Mouse (Mus musculus) heart, embryonic 11.5 days (tissue): ENCODE data around the gene Atp8a1. TPM values are rescaled to one million over a fixed set of nuclear protein-coding genes. Genes with fewer than 3 reads are reported as not detected.

Experiments
- ATAC-seq: fragments of 200-750 bp; cut with Nextera tagmentation; replicated peaks from 2 replicates; pipeline ENCODE4 v1.8.0; 2017; ENCODE audit warnings: moderate library complexity; ENCODE audit not compliant: insufficient number of reproducible peaks, low FRiP score, low TSS enrichment
- H3K27ac ChIP-seq: fragments of 300-500 bp; sonication (generic); 2 replicates; pipeline ENCODE4 v1.5.1; 2014; ENCODE audit warnings: mild to moderate bottlenecking, low read depth, low read length
- H3K27me3 ChIP-seq: fragments of 300-500 bp; sonication (generic); 2 replicates; pipeline ENCODE4 v1.6.1; 2014; ENCODE audit warnings: mild to moderate bottlenecking, low read length, mixed read lengths; ENCODE audit not compliant: control insufficient read depth, insufficient read depth
- H3K36me3 ChIP-seq: fragments of 300-500 bp; sonication (generic); 2 replicates; pipeline ENCODE4 v1.6.1; 2014; ENCODE audit warnings: mild to moderate bottlenecking, low read length, moderate library complexity, mixed read lengths; ENCODE audit not compliant: control insufficient read depth, insufficient read depth
- H3K4me1 ChIP-seq: fragments of 300-500 bp; sonication (generic); 2 replicates; pipeline ENCODE4 v1.6.1; 2014; ENCODE audit warnings: low read length; ENCODE audit not compliant: control insufficient read depth, insufficient read depth
- H3K4me2 ChIP-seq: fragments of 300-500 bp; sonication (generic); 2 replicates; pipeline ENCODE4 v1.6.1; 2014; ENCODE audit warnings: mild to moderate bottlenecking, moderate library complexity
- H3K4me3 ChIP-seq: fragments of 300-500 bp; sonication (generic); 2 replicates; pipeline ENCODE4 v1.5.1; 2014; ENCODE audit warnings: low read depth, low read length
- H3K9ac ChIP-seq: fragments of 300-500 bp; sonication (generic); 2 replicates; pipeline ENCODE4 v1.6.1; 2014; ENCODE audit warnings: mild to moderate bottlenecking, low read depth, low read length, moderate library complexity
- H3K9me3 ChIP-seq: fragments of 300-500 bp; sonication (generic); replicated peaks from 2 replicates; pipeline ENCODE4 v1.6.1; 2016; ENCODE audit warnings: low read length; ENCODE audit not compliant: control insufficient read depth
- WGBS: fragments of 180-500 bp; shearing (Covaris S2); extraction: QIAGEN DNeasy Blood & Tissue Kit; methylation state at CpG from one replicate; pipeline ENCODE4 v1.1.7; 2014; ENCODE audit not compliant: insufficient replicate concordance; 5-methylcytosine and 5-hydroxymethylcytosine counted together
- polyA plus RNA-seq: library from polyadenylated mRNA; unstranded; fragments of >200 nt; fragmentation: Nextera tagmentation; extraction: Ambion mirVana; gene quantifications from 2 replicates; pipeline ENCODE4 v1.2.1, GENCODE M21; 2014

Atp8a1 gene
- polyA plus RNA-seq, 1 experiment from 2014 or later: 25.1 TPM

GRCm38 (mm10) chr5:67662715-67663114 lies 184.5 kb downstream of the Atp8a1 start:
- Histone ChIP-seq H3K4me1 (no peaks in the 10 kb centered on the region), H3K9ac (no peak overlapping the region), H3K36me3 (no peaks in the 10 kb centered on the region), H3K4me3 (no peak overlapping the region), H3K27ac (no peak overlapping the region), H3K9me3 (no peaks in the 10 kb centered on the region), H3K4me2 (no peak overlapping the region), H3K27me3 (no peaks in the 10 kb centered on the region)
- ATAC-seq: no peak
- WGBS: 73% methylated on average over 6 of the region's 6 CpGs

- Histone ChIP-seq H3K9ac (no peak overlapping the region), H3K27ac (no peak overlapping the region), H3K9me3 (no peaks in the 10 kb centered on the region), H3K4me1 (no peaks in the 10 kb centered on the region; the same call in 1 of the 2 replicates), H3K36me3 (no peaks in the 10 kb centered on the region), H3K4me3 (no peak overlapping the region), H3K27me3 (no peaks in the 10 kb centered on the region), H3K4me2 (no peak overlapping the region)
- 88% methylated on average over 9 of the region's 9 CpGs for WGBS
- no peak for ATAC-seq
These were observed 187.4 kb downstream of the Atp8a1 start for GRCm38 (mm10) chr5:67659864-67660263.

GRCm38 (mm10) chr5:67656821-67657259 lies 190.4 kb downstream of the Atp8a1 start:
- no peak overlapping the region for H3K4me3 ChIP-seq

GRCm38 (mm10) chr5:67655696-67656519 lies 191.3 kb downstream of the Atp8a1 start:
- Histone ChIP-seq H3K9ac (no peak overlapping the region), H3K4me2 (no peak overlapping the region), H3K36me3 (no peaks in the 10 kb centered on the region), H3K4me1 (no peaks in the 10 kb centered on the region; the same call in 1 of the 2 replicates), H3K9me3 (no peaks in the 10 kb centered on the region), H3K27ac (no peak overlapping the region), H3K27me3 (no peaks in the 10 kb centered on the region), H3K4me3 (no peak overlapping the region)
- WGBS: 72% methylated on average over 14 of the region's 14 CpGs
- no peak for ATAC-seq

More at GRCm38 (mm10) chr5:67656821-67657259, 190.4 kb downstream of the Atp8a1 start:
- no peaks in the 10 kb centered on the region for H3K9me3 ChIP-seq
- H3K27ac ChIP-seq: no peak overlapping the region
- no peaks in the 10 kb centered on the region for H3K27me3 ChIP-seq
- H3K9ac ChIP-seq: no peak overlapping the region
- no peak for ATAC-seq
- WGBS: 74% methylated on average over 13 of the region's 13 CpGs
- H3K4me2 ChIP-seq: no peak overlapping the region
- no peaks in the 10 kb centered on the region; the same call in 1 of the 2 replicates for H3K4me1 ChIP-seq
- no peaks in the 10 kb centered on the region for H3K36me3 ChIP-seq

- WGBS: 63% methylated on average over 5 of the region's 5 CpGs
- no peak overlapping the region for H3K4me2 ChIP-seq
- no peak for ATAC-seq
- H3K9me3 ChIP-seq: no peaks in the 10 kb centered on the region
- no peaks in the 10 kb centered on the region for H3K36me3 ChIP-seq
- no peak overlapping the region for H3K4me3 ChIP-seq
- H3K27me3 ChIP-seq: no peaks in the 10 kb centered on the region
- no peaks in the 10 kb centered on the region; the same call in 1 of the 2 replicates for H3K4me1 ChIP-seq
- H3K27ac ChIP-seq: no peak overlapping the region
- H3K9ac ChIP-seq: no peak overlapping the region
These were observed 192.7 kb downstream of the Atp8a1 start for GRCm38 (mm10) chr5:67654572-67654971.

- Histone ChIP-seq H3K9me3 (no peaks in the 10 kb centered on the region), H3K9ac (no peak overlapping the region)
- WGBS: 94% methylated on average over 3 of the region's 3 CpGs
These were observed 193.7 kb downstream of the Atp8a1 start for GRCm38 (mm10) chr5:67653543-67653942.

GRCm38 (mm10) chr5:67652468-67652867 lies 194.8 kb downstream of the Atp8a1 start:
- no peaks in the 10 kb centered on the region; the same call in 1 of the 2 replicates for H3K4me1 ChIP-seq
- no peaks in the 10 kb centered on the region for H3K27me3 ChIP-seq
- no peak overlapping the region for H3K27ac ChIP-seq
- no peak overlapping the region for H3K9ac ChIP-seq
- H3K9me3 ChIP-seq: no peaks in the 10 kb centered on the region
- ATAC-seq: no peak
- WGBS: 87% methylated on average over 4 of the region's 4 CpGs
- no peak overlapping the region for H3K4me2 ChIP-seq
- H3K4me3 ChIP-seq: no peak overlapping the region
- 0 out of 2 replicates have a peak, but pooled peaks cover 1% of the 10 kb centered on the region for H3K36me3 ChIP-seq

More at GRCm38 (mm10) chr5:67653543-67653942, 193.7 kb downstream of the Atp8a1 start:
- Histone ChIP-seq H3K27me3 (no peaks in the 10 kb centered on the region), H3K36me3 (no peaks in the 10 kb centered on the region), H3K27ac (no peak overlapping the region), H3K4me2 (no peak overlapping the region), H3K4me3 (no peak overlapping the region), H3K4me1 (no peaks in the 10 kb centered on the region; the same call in 1 of the 2 replicates)
- no peak for ATAC-seq

- no peak for ATAC-seq
- no peak overlapping the region for H3K9ac ChIP-seq
- H3K9me3 ChIP-seq: no peaks in the 10 kb centered on the region
- 0 out of 2 replicates have a peak, but pooled peaks cover 2% of the 10 kb centered on the region for H3K36me3 ChIP-seq
- H3K4me3 ChIP-seq: no peak overlapping the region
- H3K27me3 ChIP-seq: no peaks in the 10 kb centered on the region
- H3K4me1 ChIP-seq: no peaks in the 10 kb centered on the region; the same call in 1 of the 2 replicates
- no peak overlapping the region for H3K27ac ChIP-seq
- 90% methylated on average over 5 of the region's 5 CpGs for WGBS
- H3K4me2 ChIP-seq: no peak overlapping the region
These were observed 197.2 kb downstream of the Atp8a1 start for GRCm38 (mm10) chr5:67650021-67650420.
